Mouse (Mus musculus) liver (tissue): ENCODE measurements at regions not wholly inside any gene's neighbourhood (a gene's known extent, or its start where the extent isn't known, plus 50 kb on each side); places are given as distances from the start of the nearest gene placed in this dataset.
A peak's percentile ranks its signal among the peaks of the same experiment; 100 is the strongest.

Experiments
- DNase-seq: peaks from one replicate; pipeline ENCODE4 v3.0.0-alpha.2; 2020; ENCODE audit warnings: mixed read lengths

- no peak for DNase-seq
Measured at GRCm38 (mm10) chr7:36829710-36830109, 131.8 kb downstream of the Tshz3 start.

GRCm38 (mm10) chr7:36830155-36830554, 132.2 kb downstream of the Tshz3 start:
- no peak for DNase-seq

- no peak for DNase-seq
Measured at GRCm38 (mm10) chr7:36848279-36848678, 150.4 kb downstream of the Tshz3 start.

GRCm38 (mm10) chr7:36851275-36851889, 153.5 kb downstream of the Tshz3 start:
- no peak for DNase-seq

GRCm38 (mm10) chr7:36854308-36854707, 156.4 kb downstream of the Tshz3 start:
- no peak for DNase-seq

GRCm38 (mm10) chr7:36859428-36859827, 161.5 kb downstream of the Tshz3 start:
- DNase-seq: no peak

GRCm38 (mm10) chr7:36862481-36862880, 164.6 kb downstream of the Tshz3 start:
- no peak for DNase-seq

GRCm38 (mm10) chr7:36863745-36864144, 165.8 kb downstream of the Tshz3 start:
- DNase-seq: no peak

GRCm38 (mm10) chr7:36864675-36865074, 166.8 kb downstream of the Tshz3 start:
- DNase-seq: no peak

- no peak for DNase-seq
Measured at GRCm38 (mm10) chr7:36866602-36867001, 168.7 kb downstream of the Tshz3 start.

- DNase-seq: no peak
Measured at GRCm38 (mm10) chr7:36874004-36874403, 176.1 kb downstream of the Tshz3 start.

- no peak for DNase-seq
Measured at GRCm38 (mm10) chr7:36877686-36878085, 179.8 kb downstream of the Tshz3 start.

GRCm38 (mm10) chr7:36892776-36893500, 195.0 kb downstream of the Tshz3 start:
- peak; percentile 5 for DNase-seq

- DNase-seq: no peak
Measured at GRCm38 (mm10) chr7:36896339-36896738, 198.4 kb downstream of the Tshz3 start.

GRCm38 (mm10) chr7:36901537-36901936, 203.6 kb downstream of the Tshz3 start:
- DNase-seq: no peak

- no peak for DNase-seq
Measured at GRCm38 (mm10) chr7:36913304-36913703, 215.4 kb downstream of the Tshz3 start.

- DNase-seq: no peak
Measured at GRCm38 (mm10) chr7:36914261-36914660, 216.3 kb downstream of the Tshz3 start.

GRCm38 (mm10) chr7:36915171-36915570, 217.3 kb downstream of the Tshz3 start:
- DNase-seq: no peak

GRCm38 (mm10) chr7:36917011-36917410, 219.1 kb downstream of the Tshz3 start:
- no peak for DNase-seq

- no peak for DNase-seq
Measured at GRCm38 (mm10) chr7:36919413-36919812, 221.5 kb downstream of the Tshz3 start.

- no peak for DNase-seq
Measured at GRCm38 (mm10) chr7:36921003-36921402, 223.1 kb downstream of the Tshz3 start.

- no peak for DNase-seq
Measured at GRCm38 (mm10) chr7:36933490-36933889, 235.6 kb downstream of the Tshz3 start.

GRCm38 (mm10) chr7:36934792-36935555, 237.1 kb downstream of the Tshz3 start:
- DNase-seq: no peak

- DNase-seq: no peak
Measured at GRCm38 (mm10) chr7:36940611-36941010, 242.7 kb downstream of the Tshz3 start.
